Mouse (Mus musculus) embryonic facial prominence, embryonic 14.5 days (tissue): ENCODE results near the gene Rnf144b. TPM values are rescaled to one million over a fixed set of nuclear protein-coding genes. Genes with fewer than 3 reads are reported as not detected.
A peak's percentile ranks its signal among the peaks of the same experiment; 100 is the strongest.

ENCODE experiments used
- ATAC-seq: fragments of 200-750 bp; cut with Nextera tagmentation; 2 replicates; pipeline ENCODE4 v1.8.0; 2017; ENCODE audit warnings: low read depth, moderate number of reproducible peaks, moderate TSS enrichment
- DNase-seq: peaks from one replicate; pipeline ENCODE4 v3.0.0-alpha.2; 2015; ENCODE audit warnings: low spot score
- H3K27ac ChIP-seq: fragments of 300-500 bp; sonication (generic); replicated peaks from 2 replicates; pipeline ENCODE4 v1.5.1; 2014; ENCODE audit warnings: low read depth, mild to moderate bottlenecking, low read length, moderate library complexity
- H3K27me3 ChIP-seq: fragments of 300-500 bp; sonication (generic); replicated peaks from 2 replicates; pipeline ENCODE4 v1.6.1; 2014; ENCODE audit warnings: low read length; ENCODE audit not compliant: control insufficient read depth, insufficient read depth
- H3K36me3 ChIP-seq: fragments of 300-500 bp; sonication (generic); 2 replicates; pipeline ENCODE4 v1.6.1; 2014; ENCODE audit warnings: low read length, mixed read lengths; ENCODE audit not compliant: control insufficient read depth, insufficient read depth
- H3K4me1 ChIP-seq: fragments of 300-500 bp; sonication (generic); 2 replicates; pipeline ENCODE4 v1.6.1; 2014; ENCODE audit warnings: antibody characterized with exemption, low read length; ENCODE audit not compliant: control insufficient read depth, insufficient read depth
- H3K4me2 ChIP-seq: fragments of 300-500 bp; sonication (generic); 2 replicates; pipeline ENCODE4 v1.6.1; 2014; ENCODE audit warnings: low read depth, mild to moderate bottlenecking, low read length, moderate library complexity, mixed read lengths
- H3K4me3 ChIP-seq: fragments of 300-500 bp; sonication (generic); 2 replicates; pipeline ENCODE4 v1.5.1; 2014; ENCODE audit warnings: low read depth, mild to moderate bottlenecking, low read length
- H3K9ac ChIP-seq: fragments of 300-500 bp; sonication (generic); 2 replicates; pipeline ENCODE4 v1.6.1; 2014; ENCODE audit warnings: low read depth, mild to moderate bottlenecking, low read length, moderate library complexity, mixed read lengths
- H3K9me3 ChIP-seq: fragments of 300-500 bp; sonication (generic); 2 replicates; pipeline ENCODE4 v1.6.1; 2016; ENCODE audit warnings: low read length; ENCODE audit not compliant: control insufficient read depth
- WGBS: fragments of 180-500 bp; shearing (Covaris S2); extraction: QIAGEN DNeasy Blood & Tissue Kit; methylation state at CpG from one replicate; pipeline ENCODE4 v1.1.7; 2014; 5-methylcytosine and 5-hydroxymethylcytosine counted together
- polyA plus RNA-seq: library from polyadenylated mRNA; unstranded; fragments of >200 nt; fragmentation: Nextera tagmentation; extraction: Ambion mirVana; gene quantifications from 2 replicates; pipeline ENCODE4 v1.2.1, GENCODE M21; 2014

The Rnf144b gene
- polyA plus RNA-seq, 1 experiment from 2014 or later = 4.9 TPM

DNA sequence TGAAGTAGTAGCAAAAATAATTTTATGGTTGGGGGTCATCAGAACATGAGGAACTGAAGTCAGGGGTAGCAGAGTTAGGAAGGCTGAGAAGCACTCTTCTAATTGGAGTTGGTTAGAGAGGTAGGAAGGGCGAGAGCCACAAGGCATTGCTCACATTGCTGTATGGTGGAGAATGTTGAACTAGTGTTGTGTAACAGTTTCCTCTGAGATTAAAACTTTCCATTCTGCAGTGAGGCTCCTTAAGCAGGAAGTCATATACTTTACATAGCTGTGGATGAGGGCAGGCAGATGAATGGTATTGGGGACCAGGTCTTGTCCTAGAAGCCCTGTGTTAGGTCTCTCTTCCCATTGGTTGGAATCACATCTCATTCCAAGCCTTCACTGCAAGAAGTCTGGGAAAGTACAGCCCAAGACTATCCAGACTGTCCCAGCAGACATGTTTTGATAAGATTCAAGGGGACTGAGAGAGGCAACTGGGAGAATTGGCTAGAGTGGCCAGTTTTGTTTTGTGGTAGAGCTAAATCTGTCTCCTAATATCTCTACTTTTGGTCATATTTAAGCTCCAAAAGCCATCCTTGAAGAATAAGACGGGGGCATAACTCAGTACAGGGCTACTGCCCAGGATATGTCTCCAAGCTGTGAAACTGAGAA is 128.8 kb downstream of the Rnf144b start:
- 88% methylated on average over 2 of the region's 2 CpGs for WGBS

GRCm38 (mm10) chr13:47253711-47254110 is 131.3 kb downstream of the Rnf144b start:
- Histone ChIP-seq H3K27ac (no peak overlapping the region), H3K27me3 (no peaks in the 10 kb centered on the region), H3K36me3 (no peaks in the 10 kb centered on the region), H3K9me3 (no peaks in the 10 kb centered on the region), H3K9ac (no peak overlapping the region), H3K4me1 (no peaks in the 10 kb centered on the region), H3K4me3 (no peak overlapping the region), H3K4me2 (no peak overlapping the region)
- WGBS = 65% methylated on average over 5 of the region's 5 CpGs
- ATAC-seq (no peak), DNase-seq (no peak)

More for the DNA sequence above, 128.8 kb downstream of the Rnf144b start:
- H3K4me3 ChIP-seq = no peak overlapping the region
- ATAC-seq (no peak), DNase-seq (no peak)
- no peak overlapping the region for H3K27ac ChIP-seq
- H3K36me3 ChIP-seq = no peaks in the 10 kb centered on the region
- H3K4me2 ChIP-seq = no peak overlapping the region
- no peaks in the 10 kb centered on the region for H3K9me3 ChIP-seq
- peaks cover 4% of the 10 kb centered on the region; the same call in 1 of the 2 replicates for H3K4me1 ChIP-seq
- no peak overlapping the region for H3K9ac ChIP-seq
- no peaks in the 10 kb centered on the region for H3K27me3 ChIP-seq

DNA sequence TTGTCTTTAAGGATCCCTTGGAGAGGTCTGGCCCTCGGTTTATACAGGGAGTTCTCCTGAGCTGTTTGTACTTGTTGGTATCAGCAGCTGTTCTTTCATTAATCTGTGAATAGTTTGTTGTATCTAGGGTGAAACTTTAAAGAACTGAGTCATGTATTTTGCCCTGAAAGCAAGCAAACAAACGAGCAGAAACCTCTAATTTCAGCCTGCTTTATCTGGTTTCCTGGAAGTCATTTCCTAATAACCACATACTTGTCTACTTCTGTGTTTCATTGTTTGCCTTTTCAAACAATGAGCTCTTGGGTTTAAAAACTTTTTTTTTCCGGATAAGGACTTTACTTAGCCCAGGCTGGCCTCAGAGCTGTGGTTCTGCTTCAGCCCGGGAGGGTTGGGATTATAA is 136.8 kb downstream of the Rnf144b start:
- Histone ChIP-seq H3K27me3 (no peaks in the 10 kb centered on the region), H3K27ac (no peak overlapping the region), H3K36me3 (no peaks in the 10 kb centered on the region), H3K4me2 (no peak overlapping the region), H3K4me1 (no peaks in the 10 kb centered on the region), H3K4me3 (no peak overlapping the region), H3K9me3 (no peaks in the 10 kb centered on the region), H3K9ac (no peak overlapping the region)
- WGBS = 47% methylated on average over 4 of the region's 4 CpGs
- ATAC-seq (no peak), DNase-seq (no peak)

- ATAC-seq (no peak), DNase-seq (no peak)
- H3K27me3 ChIP-seq = no peaks in the 10 kb centered on the region
- H3K36me3 ChIP-seq = no peaks in the 10 kb centered on the region
- no peak overlapping the region for H3K4me3 ChIP-seq
- 71% methylated on average over 2 of the region's 2 CpGs for WGBS
- H3K27ac ChIP-seq = no peak overlapping the region
- no peak overlapping the region for H3K4me2 ChIP-seq
- H3K4me1 ChIP-seq = no peaks in the 10 kb centered on the region
- no peak overlapping the region for H3K9ac ChIP-seq
- H3K9me3 ChIP-seq = no peaks in the 10 kb centered on the region
These were observed 139.5 kb downstream of the Rnf144b start for GRCm38 (mm10) chr13:47261961-47262360.

DNA sequence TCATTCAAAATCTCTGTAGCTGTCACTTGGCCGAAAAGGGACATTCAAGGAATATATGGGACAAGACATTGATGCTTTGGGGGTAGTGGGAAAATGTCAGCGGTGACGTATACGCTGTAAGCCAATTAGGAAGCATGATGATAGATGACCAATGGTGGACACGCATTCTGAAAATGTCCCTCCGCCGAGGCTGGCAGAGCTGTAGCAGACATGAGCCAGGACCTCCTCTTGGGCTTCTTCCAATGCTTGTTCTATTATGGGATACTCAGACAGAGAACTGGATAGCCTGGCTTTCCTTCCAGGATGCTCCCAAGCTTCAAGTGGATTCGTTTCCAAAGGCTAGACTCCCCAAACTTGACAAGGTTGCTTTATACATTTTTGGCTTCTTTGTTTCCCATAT is 141.9 kb downstream of the Rnf144b start:
- no peak overlapping the region for H3K27ac ChIP-seq
- DNase-seq = no peak
- no peaks in the 10 kb centered on the region for H3K9me3 ChIP-seq
- H3K4me2 ChIP-seq = no peak overlapping the region
- no peak overlapping the region for H3K9ac ChIP-seq
- H3K36me3 ChIP-seq = no peaks in the 10 kb centered on the region
- no peak for ATAC-seq
- no peaks in the 10 kb centered on the region for H3K27me3 ChIP-seq
- H3K4me3 ChIP-seq = no peak overlapping the region
- no peaks in the 10 kb centered on the region for H3K4me1 ChIP-seq
- WGBS = 88% methylated on average over 8 of the region's 8 CpGs

DNA sequence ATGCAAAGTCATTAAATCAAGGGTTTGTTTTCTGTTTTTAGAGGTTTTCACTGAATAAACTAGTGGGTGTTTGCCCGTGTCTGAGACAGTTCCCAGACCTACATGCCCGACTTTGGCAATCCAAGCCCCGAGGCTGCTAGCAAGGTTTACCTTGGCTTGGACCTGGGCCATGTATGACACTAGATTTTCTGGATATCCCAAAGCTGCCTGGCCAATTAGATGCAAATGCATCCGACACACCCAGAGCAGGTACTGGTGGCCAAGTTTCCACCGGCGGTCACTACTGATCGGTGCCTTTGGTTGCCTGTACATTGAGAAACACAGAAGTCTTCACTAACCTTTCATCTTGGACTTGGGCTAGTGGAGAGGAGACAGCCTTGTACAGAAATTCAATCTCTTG is 144.0 kb downstream of the Rnf144b start:
- Histone ChIP-seq H3K36me3 (no peaks in the 10 kb centered on the region), H3K27me3 (0 out of 2 replicates have a peak, but pooled peaks cover under 1% of the 10 kb centered on the region), H3K9ac (no peak overlapping the region), H3K4me3 (no peak overlapping the region), H3K4me1 (no peaks in the 10 kb centered on the region), H3K4me2 (no peak overlapping the region), H3K9me3 (no peaks in the 10 kb centered on the region), H3K27ac (no peak overlapping the region)
- no peak for ATAC-seq
- DNase-seq = no peak
- 77% methylated on average over 7 of the region's 7 CpGs for WGBS

DNA sequence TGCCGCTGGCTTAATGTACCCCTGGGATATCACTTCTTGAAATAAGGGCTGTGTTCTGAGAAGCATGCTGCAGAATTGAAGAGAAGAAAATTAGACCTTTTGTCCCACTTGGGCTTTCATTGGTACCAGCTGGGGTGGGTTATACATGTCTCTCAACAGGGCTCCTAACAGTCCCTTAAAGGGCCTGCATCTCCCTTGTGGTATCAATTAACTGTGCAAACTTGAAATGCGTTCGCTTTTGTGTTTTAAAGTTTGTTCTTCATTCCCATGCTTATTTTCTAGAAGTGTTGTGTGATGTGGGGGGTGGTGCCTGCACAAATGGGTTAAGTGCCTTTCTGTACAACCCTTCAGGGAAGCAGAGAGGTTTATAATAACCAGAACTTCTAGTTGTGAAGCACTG is 145.8 kb downstream of the Rnf144b start:
- Histone ChIP-seq H3K9ac (no peak overlapping the region), H3K4me1 (peaks cover 3% of the 10 kb centered on the region), H3K27me3 (0 out of 2 replicates have a peak, but pooled peaks cover 2% of the 10 kb centered on the region), H3K36me3 (no peaks in the 10 kb centered on the region), H3K9me3 (no peaks in the 10 kb centered on the region), H3K27ac (no peak overlapping the region), H3K4me2 (no peak overlapping the region), H3K4me3 (no peak overlapping the region)
- DNase-seq = peak; percentile 41
- 30% methylated on average over 3 of the region's 3 CpGs for WGBS
- no peak for ATAC-seq

- WGBS = 18% methylated on average over 8 of the region's 8 CpGs
- Histone ChIP-seq H3K27ac (no peak overlapping the region), H3K4me1 (peaks cover 15% of the 10 kb centered on the region), H3K9ac (0 out of 2 replicates have a peak overlapping the region, but pooled peaks have one; percentile 37), H3K36me3 (no peaks in the 10 kb centered on the region), H3K4me2 (peak overlapping the region; percentile 32; the same call in 1 of the 2 replicates), H3K27me3 (0 out of 2 replicates have a peak, but pooled peaks cover 2% of the 10 kb centered on the region), H3K4me3 (no peak overlapping the region), H3K9me3 (no peaks in the 10 kb centered on the region)
- no peak for ATAC-seq
- no peak for DNase-seq
These were observed 150.5 kb downstream of the Rnf144b start for GRCm38 (mm10) chr13:47272928-47273327.

GRCm38 (mm10) chr13:47273487-47273886 is 151.0 kb downstream of the Rnf144b start:
- H3K9ac ChIP-seq = peak overlapping the region; percentile 37; the same call in 1 of the 2 replicates

More at GRCm38 (mm10) chr13:47273487-47273886, 151.0 kb downstream of the Rnf144b start:
- H3K4me3 ChIP-seq = peak overlapping the region; percentile 14
- no peaks in the 10 kb centered on the region for H3K36me3 ChIP-seq
- H3K27ac ChIP-seq = no peak overlapping the region
- ATAC-seq (peak; percentile 89), DNase-seq (peak; percentile 81)
- H3K9me3 ChIP-seq = no peaks in the 10 kb centered on the region
- 7% methylated on average over 11 of the region's 11 CpGs for WGBS
- H3K27me3 ChIP-seq = 0 out of 2 replicates have a peak, but pooled peaks cover 2% of the 10 kb centered on the region
- H3K4me2 ChIP-seq = peak overlapping the region; percentile 32
- peaks cover 15% of the 10 kb centered on the region for H3K4me1 ChIP-seq
